Mouse (Mus musculus) ovary, postnatal 36 days (tissue): ENCODE data around the gene Atg16l2.

Source experiments
- DNase-seq: peaks from one replicate; pipeline ENCODE4 v3.0.0; 2022; ENCODE audit warnings: low spot score, mixed read lengths

Atg16l2 gene

GRCm38 (mm10) chr7:101321218-101321827 lies 19.3 kb upstream of the Atg16l2 start:
- DNase-seq, result peak; percentile 43

GRCm38 (mm10) chr7:101320399-101321217 lies 18.6 kb upstream of the Atg16l2 start:
- DNase-seq, result peak; percentile 51

GRCm38 (mm10) chr7:101319796-101320195 lies 17.7 kb upstream of the Atg16l2 start:
- DNase-seq, result no peak

- DNase-seq, result no peak
These were observed 16.8 kb upstream of the Atg16l2 start for GRCm38 (mm10) chr7:101318848-101319247.

GRCm38 (mm10) chr7:101317014-101317413 lies 15.0 kb upstream of the Atg16l2 start, which contains the start of gene Stard10:
Stard10 (plus strand) TSS chr7:101317086.
- DNase-seq, result no peak

- no peak for DNase-seq
These were observed 14.5 kb upstream of the Atg16l2 start for GRCm38 (mm10) chr7:101316591-101317001.

GRCm38 (mm10) chr7:101315699-101316098 lies 13.6 kb upstream of the Atg16l2 start:
- no peak for DNase-seq

GRCm38 (mm10) chr7:101314396-101314795 lies 12.3 kb upstream of the Atg16l2 start:
- no peak for DNase-seq

- DNase-seq, result no peak
These were observed 11.0 kb upstream of the Atg16l2 start for GRCm38 (mm10) chr7:101313033-101313432.

GRCm38 (mm10) chr7:101311061-101311460 lies 9.0 kb upstream of the Atg16l2 start:
- no peak for DNase-seq

- peak; percentile 96 for DNase-seq
These were observed 8.4 kb upstream of the Atg16l2 start for GRCm38 (mm10) chr7:101310327-101311028.

GRCm38 (mm10) chr7:101309985-101310326 lies 7.9 kb upstream of the Atg16l2 start:
- no peak for DNase-seq

GRCm38 (mm10) chr7:101306841-101307240 lies 4.8 kb upstream of the Atg16l2 start:
- no peak for DNase-seq

- no peak for DNase-seq
These were observed 640 bp upstream of the Atg16l2 start for GRCm38 (mm10) chr7:101302691-101303090.

GRCm38 (mm10) chr7:101301361-101301880 lies 630 bp downstream of the Atg16l2 start:
- DNase-seq, result no peak

GRCm38 (mm10) chr7:101298375-101298774 lies 3.7 kb downstream of the Atg16l2 start:
- DNase-seq, result no peak

GRCm38 (mm10) chr7:101297023-101297405 lies 5.0 kb downstream of the Atg16l2 start:
- DNase-seq, result no peak

GRCm38 (mm10) chr7:101296252-101297022 lies 5.6 kb downstream of the Atg16l2 start:
- DNase-seq, result peak; percentile 79

- DNase-seq, result no peak
These were observed 6.6 kb downstream of the Atg16l2 start for GRCm38 (mm10) chr7:101295438-101295837.

- DNase-seq, result no peak
These were observed 8.4 kb downstream of the Atg16l2 start for GRCm38 (mm10) chr7:101293611-101294010.

- DNase-seq, result no peak
These were observed 8.9 kb downstream of the Atg16l2 start for GRCm38 (mm10) chr7:101293138-101293537.

- no peak for DNase-seq
These were observed 9.4 kb downstream of the Atg16l2 start for GRCm38 (mm10) chr7:101292696-101293095.
